Comparison of ENCODE assay signal across 26 mouse cellular contexts in the genomic region with DNA sequence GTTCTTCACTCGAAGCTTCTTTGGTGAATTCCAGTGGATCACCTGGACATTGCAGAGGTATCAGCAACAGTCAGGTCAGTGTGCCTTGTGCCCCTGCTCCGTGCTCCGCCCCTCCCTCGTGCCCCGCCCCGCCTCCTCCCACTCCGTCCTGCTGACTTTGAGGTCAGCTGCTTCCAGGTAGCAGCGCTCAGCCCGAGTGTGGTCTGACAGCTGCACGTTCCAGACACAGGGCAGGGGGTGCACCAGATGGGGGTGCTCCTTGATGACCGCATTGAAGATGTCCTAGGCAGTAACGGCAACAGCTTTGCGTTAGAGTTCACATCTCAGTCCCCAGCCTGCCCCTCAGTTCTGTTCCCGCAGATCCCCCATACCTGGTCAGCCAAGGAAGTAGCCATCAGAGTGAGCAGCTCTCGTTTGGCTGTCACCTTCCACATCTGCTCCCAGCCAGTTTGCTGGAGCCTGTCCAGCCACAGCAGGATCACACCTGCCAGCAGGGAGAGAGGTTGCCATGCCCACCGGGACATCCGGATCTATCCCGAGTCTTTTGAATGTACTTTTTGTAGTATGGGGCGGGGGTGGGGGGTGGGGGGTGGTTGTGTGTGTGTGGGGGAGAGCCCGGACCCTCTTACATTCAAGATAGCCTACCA. TPM values are rescaled to one million over a fixed set of nuclear protein-coding genes. Genes with fewer than 3 reads are reported as not detected.
DNase-seq lines count a peak whose midpoint lies in the region; ATAC-seq lines count a peak whose summit lies in the region.
"Had no signal": no experiment of that assay in that cellular context is flagged by ENCODE, and none has a peak within 500 bp of the region (broad histone marks: within the 10 kb centered on the region; RNA-seq: fewer than 3 reads in every experiment).

No protein-coding gene starts in this region.

- no peak overlapping the region for H3K9ac ChIP-seq in kidney, embryonic 16.5 days (replicated peaks; ENCODE audit: low read length)
- H3K9ac ChIP-seq: forebrain, embryonic 15.5 days; limb, embryonic 15.5 days had no signal

- peak; percentile 61 for DNase-seq in kidney, adult 11 months
- peak; percentile 55 for DNase-seq in kidney, postnatal 10 days
- DNase-seq in yolk sac, embryonic 10.5 days (ENCODE audit: low spot score), result peak; percentile 75
- no peak for DNase-seq in Muller cell, postnatal 12 days (ENCODE audit: inconsistent ontology term)
- DNase-seq: adrenal gland, adult 8-10 months; cerebellum, adult 9-10 months; gastrocnemius, postnatal 10 days; left cerebral cortex, postnatal 4 days; right cerebral cortex, postnatal 25 days; spleen, adult 18-20 months had no signal

- H3K4me1 ChIP-seq in kidney, embryonic 16.5 days (ENCODE audit: insufficient read depth, low read length), result peaks cover 31% of the 10 kb centered on the region
- H3K4me1 ChIP-seq in megakaryocyte, embryonic 14.5 days, result peaks cover 22% of the 10 kb centered on the region

- WGBS in kidney, embryonic 16.5 days, result 35% methylated on average over 20 of the region's 20 CpGs

- no peak for ATAC-seq in kidney, embryonic 16.5 days (ENCODE audit: low FRiP score, low TSS enrichment)
- no peak for ATAC-seq in megakaryocyte, adult 5-6 weeks (ENCODE audit: poor library complexity, severe bottlenecking)
- ATAC-seq: activated CD4-positive, CD25-positive, alpha-beta regulatory T cell, adult 4 months; forebrain, embryonic 15.5 days; hindbrain, postnatal 0 days; intestine, embryonic 16.5 days had no signal

- no peak overlapping the region for H3K4me3 ChIP-seq in kidney, embryonic 16.5 days (ENCODE audit: low read length)
- peak overlapping the region; percentile 18 for H3K4me3 ChIP-seq in megakaryocyte, embryonic 14.5 days (replicated peaks)
- H3K4me3 ChIP-seq: embryonic facial prominence, embryonic 10.5 days; forebrain, embryonic 15.5 days; hindbrain, embryonic 10.5 days; limb, embryonic 15.5 days had no signal

- no peak overlapping the region for H3K4me2 ChIP-seq in kidney, embryonic 16.5 days (replicated peaks; ENCODE audit: low read depth, low read length)
- H3K4me2 ChIP-seq: forebrain, embryonic 15.5 days; heart, embryonic 11.5 days; limb, embryonic 15.5 days; midbrain, embryonic 11.5 days had no signal

- peaks cover 14% of the 10 kb centered on the region for H3K36me3 ChIP-seq in kidney, embryonic 16.5 days (ENCODE audit: insufficient read depth, low read length)
- peaks cover 21% of the 10 kb centered on the region for H3K36me3 ChIP-seq in megakaryocyte, embryonic 14.5 days (replicated peaks; ENCODE audit: low read length)

- no peaks in the 10 kb centered on the region for H3K9me3 ChIP-seq in kidney, embryonic 16.5 days (ENCODE audit: low read length)
- H3K9me3 ChIP-seq in megakaryocyte, embryonic 14.5 days, result no peaks in the 10 kb centered on the region
- H3K9me3 ChIP-seq: embryonic facial prominence, embryonic 10.5 days; forebrain, embryonic 15.5 days; hindbrain, embryonic 10.5 days; limb, embryonic 15.5 days had no signal

- H3K27ac ChIP-seq in kidney, embryonic 16.5 days (ENCODE audit: low read length), result no peak overlapping the region
- H3K27ac ChIP-seq: embryonic facial prominence, embryonic 10.5 days; forebrain, embryonic 15.5 days; hindbrain, embryonic 10.5 days; hindbrain, postnatal 0 days; limb, embryonic 15.5 days had no signal

- H3K27me3 ChIP-seq in kidney, embryonic 16.5 days (ENCODE audit: insufficient read depth, low read length), result 0 out of 2 replicates have a peak, but pooled peaks cover 7% of the 10 kb centered on the region
- H3K27me3 ChIP-seq in megakaryocyte, embryonic 14.5 days (replicated peaks), result peaks cover 44% of the 10 kb centered on the region
- H3K27me3 ChIP-seq: limb, embryonic 15.5 days had no signal

RNA-seq across cellular contexts. Expression of a gene that starts 7.0 kb away (rescaled TPM):
- polyA plus RNA-seq in kidney, embryonic 16.5 days (2015; fragmentation: Nextera tagmentation; extraction: Ambion mirVana), result 29.8 and 35.7 TPM in 2 replicates
- polyA plus RNA-seq in megakaryocyte, embryonic 14.5 days (2012; ENCODE audit: insufficient read depth, low replicate concordance), result 28.2 and 40.3 TPM in 2 replicates
- total RNA-seq in megakaryocyte, adult 5-6 weeks (2015), result 13.8 and 18.1 TPM in 2 replicates
- total RNA-seq in megakaryocyte, adult 5-6 weeks (2017), result 7.4 and 17.4 TPM in 2 replicates

RNA-seq across cellular contexts. Expression of a gene that starts 7.2 kb away (rescaled TPM):
- polyA plus RNA-seq in kidney, embryonic 16.5 days (2015; fragmentation: Nextera tagmentation; extraction: Ambion mirVana), result 34.9 and 35.8 TPM in 2 replicates
- not detected in 2 replicates for polyA plus RNA-seq in megakaryocyte, embryonic 14.5 days (2012; ENCODE audit: insufficient read depth, low replicate concordance)
- not detected in 2 replicates for total RNA-seq in megakaryocyte, adult 5-6 weeks (2015)
- total RNA-seq in megakaryocyte, adult 5-6 weeks (2017), result not detected in 2 replicates
- total RNA-seq: MEL; monocyte, adult 5-6 weeks; neutrophil, adult 5-6 weeks had no signal
- polyA plus RNA-seq: activated CD4-positive, CD25-positive, alpha-beta regulatory T cell, adult 4 months had no signal

RNA-seq across cellular contexts. Expression of a gene that starts 14.8 kb away (rescaled TPM):
- 3.1 and 4.4 TPM in 2 replicates for polyA plus RNA-seq in kidney, embryonic 16.5 days (2015; fragmentation: Nextera tagmentation; extraction: Ambion mirVana)
- polyA plus RNA-seq in megakaryocyte, embryonic 14.5 days (2012; ENCODE audit: insufficient read depth, low replicate concordance), result 3.6 TPM in 1 of 2 replicates, not detected in the other
- 2.6 and 3.5 TPM in 2 replicates for total RNA-seq in megakaryocyte, adult 5-6 weeks (2015)
- total RNA-seq in megakaryocyte, adult 5-6 weeks (2017), result 1.5 and 3.1 TPM in 2 replicates

RNA-seq across cellular contexts. Expression of a gene that starts 33.6 kb away (rescaled TPM):
- 28.9 and 30.4 TPM in 2 replicates for polyA plus RNA-seq in kidney, embryonic 16.5 days (2015; fragmentation: Nextera tagmentation; extraction: Ambion mirVana)
- polyA plus RNA-seq in megakaryocyte, embryonic 14.5 days (2012; ENCODE audit: insufficient read depth, low replicate concordance), result 0.20 TPM in 1 of 2 replicates, not detected in the other
- total RNA-seq in megakaryocyte, adult 5-6 weeks (2015), result not detected in 2 replicates
- 0.04 TPM in 1 of 2 replicates, not detected in the other for total RNA-seq in megakaryocyte, adult 5-6 weeks (2017)
- total RNA-seq: granulocyte monocyte progenitor cell, adult 5-6 weeks; monocyte, adult 5-6 weeks; neutrophil, adult 5-6 weeks had no signal

Comparison
In these comparisons a context has a peak if more than half of its experiments do, and no peak if none do; other contexts are left out.
1. RNA of a gene that starts 7.2 kb away (polyA plus RNA-seq): 34.9 to 35.8 TPM in kidney, embryonic 16.5 days; not detected in megakaryocyte, embryonic 14.5 days; every median in the first group is over 10 times any median in the second.